ENCODE assay signal across 8 mouse cellular contexts in genomic region chr11:69758090-69758456, GRCm38 (mm10). TPM values are rescaled to one million over a fixed set of nuclear protein-coding genes. Genes with fewer than 3 reads are reported as not detected.
DNase-seq lines count a peak whose midpoint lies in the region; ATAC-seq and TF ChIP-seq lines count a peak whose summit lies in the region.

No protein-coding gene starts in this region.

- H3K4me2 ChIP-seq in embryonic facial prominence, embryonic 13.5 days, result peak overlapping the region; percentile 85
- peak overlapping the region; percentile 73 for H3K4me2 ChIP-seq in limb, embryonic 14.5 days (replicated peaks; ENCODE audit: low read depth, low read length, severe bottlenecking)
- peak overlapping the region; percentile 76 for H3K4me2 ChIP-seq in midbrain, postnatal 0 days (ENCODE audit: low read depth, low read length, poor library complexity, severe bottlenecking)

- H3K4me1 ChIP-seq in embryonic facial prominence, embryonic 13.5 days, result peaks cover 45% of the 10 kb centered on the region
- H3K4me1 ChIP-seq in limb, embryonic 14.5 days (ENCODE audit: control insufficient read depth, insufficient read depth, low read length), result peaks cover 34% of the 10 kb centered on the region
- peaks cover 24% of the 10 kb centered on the region; the same call in 1 of the 2 replicates for H3K4me1 ChIP-seq in midbrain, postnatal 0 days (ENCODE audit: insufficient read depth, low read length)

- DNase-seq in 3134 (ENCODE audit: extremely low read depth, insufficient read length, low spot score), result peak; percentile 97
- DNase-seq in adrenal gland, postnatal 36 days, result peak; percentile 98 to 99
- peak; percentile 98 for DNase-seq in heart, adult 8-10 months (ENCODE audit: low spot score)
- DNase-seq in kidney, adult 9 months, result peak; percentile 97
- DNase-seq in limb, embryonic 14.5 days (ENCODE audit: low spot score), result peak; percentile 94
- DNase-seq in midbrain, postnatal 0 days (ENCODE audit: low spot score), result peak; percentile 96
- peak; percentile 94 to 95 for DNase-seq in spleen, postnatal 14 days (ENCODE audit: low spot score in 2 of 2)

- no peak for TF ChIP-seq POLR2A in limb, embryonic 14.5 days (IDR thresholded peaks at IDR 0.05; ENCODE audit: borderline replicate concordance, extremely low read depth, insufficient read depth, insufficient read length)

- H3K4me3 ChIP-seq in embryonic facial prominence, embryonic 13.5 days, result peak overlapping the region; percentile 62
- H3K4me3 ChIP-seq in limb, embryonic 14.5 days (replicated peaks; ENCODE audit: low read length), result peak overlapping the region; percentile 56
- H3K4me3 ChIP-seq in midbrain, postnatal 0 days (ENCODE audit: low read depth, low read length), result peak overlapping the region; percentile 48

- no peaks in the 10 kb centered on the region for H3K27me3 ChIP-seq in embryonic facial prominence, embryonic 13.5 days
- no peaks in the 10 kb centered on the region for H3K27me3 ChIP-seq in limb, embryonic 14.5 days (ENCODE audit: control insufficient read depth, insufficient read depth, low read length)
- H3K27me3 ChIP-seq in midbrain, postnatal 0 days (ENCODE audit: insufficient read depth, low read length), result no peaks in the 10 kb centered on the region

- WGBS in embryonic facial prominence, embryonic 13.5 days, result under 1% methylated on average over 26 of the region's 26 CpGs
- WGBS in limb, embryonic 14.5 days, result 1% methylated on average over 26 of the region's 26 CpGs
- under 1% methylated on average over 23 of the region's 26 CpGs for WGBS in midbrain, postnatal 0 days

- H3K36me3 ChIP-seq in embryonic facial prominence, embryonic 13.5 days, result no peaks in the 10 kb centered on the region
- H3K36me3 ChIP-seq in limb, embryonic 14.5 days (ENCODE audit: control insufficient read depth, insufficient read depth, low read length), result no peaks in the 10 kb centered on the region
- no peaks in the 10 kb centered on the region for H3K36me3 ChIP-seq in midbrain, postnatal 0 days (ENCODE audit: insufficient read depth, low read length)

- TF ChIP-seq CTCF in midbrain, postnatal 0 days (IDR thresholded peaks at IDR 0.05), result peak; percentile 19; the same call in 1 of the 2 replicates

- H3K9me3 ChIP-seq in embryonic facial prominence, embryonic 13.5 days, result no peaks in the 10 kb centered on the region
- H3K9me3 ChIP-seq in limb, embryonic 14.5 days (ENCODE audit: control insufficient read depth, low read length), result no peaks in the 10 kb centered on the region
- H3K9me3 ChIP-seq in midbrain, postnatal 0 days (ENCODE audit: low read length), result no peaks in the 10 kb centered on the region

- peak overlapping the region; percentile 99 for H3K27ac ChIP-seq in embryonic facial prominence, embryonic 13.5 days
- peak overlapping the region; percentile 95 for H3K27ac ChIP-seq in limb, embryonic 14.5 days (replicated peaks; ENCODE audit: low read depth, low read length)
- peak overlapping the region; percentile 99 for H3K27ac ChIP-seq in midbrain, postnatal 0 days (ENCODE audit: low read depth, low read length)

- ATAC-seq in embryonic facial prominence, embryonic 13.5 days (ENCODE audit: insufficient number of reproducible peaks, insufficient read depth, low FRiP score, low TSS enrichment, low read depth), result peak; percentile 86
- peak; percentile 85 for ATAC-seq in limb, embryonic 14.5 days (ENCODE audit: low FRiP score, low read depth)
- peak; percentile 86 for ATAC-seq in midbrain, postnatal 0 days (ENCODE audit: low FRiP score)

- H3K9ac ChIP-seq in embryonic facial prominence, embryonic 13.5 days, result peak overlapping the region; percentile 79
- peak overlapping the region; percentile 65 for H3K9ac ChIP-seq in limb, embryonic 14.5 days (ENCODE audit: low read depth, low read length, severe bottlenecking)
- H3K9ac ChIP-seq in midbrain, postnatal 0 days (replicated peaks; ENCODE audit: low read length, poor library complexity, severe bottlenecking), result peak overlapping the region; percentile 87

RNA-seq across cellular contexts. Expression of gene Polr2a, which starts 0.4 kb away (rescaled TPM):
- total RNA-seq in adrenal gland, postnatal 36 days (2021), result 10 to 100 TPM; 86.4 to 90.3 TPM
- 27.3 and 31.3 TPM in 2 replicates for polyA plus RNA-seq in embryonic facial prominence, embryonic 13.5 days (2015; fragmentation: Nextera tagmentation; extraction: Ambion mirVana)
- 10 to 100 TPM; 28.5 to 35.7 (median 32.9) TPM for total RNA-seq in heart, adult 8-10 months (2022)
- polyA plus RNA-seq in limb, embryonic 14.5 days (2012; rRNA removed), result 76.6 and 100 TPM in 2 replicates
- 40.7 and 45.3 TPM in 2 replicates for polyA plus RNA-seq in limb, embryonic 14.5 days (2014; fragmentation: Nextera tagmentation; extraction: Ambion mirVana)
- 16.9 and 25.1 TPM in 2 replicates for total RNA-seq in midbrain, postnatal 0 days (2014; rRNA removed)
- 9.0 and 10.2 TPM in 2 replicates for polyA plus RNA-seq in midbrain, postnatal 0 days (2015; fragmentation: Nextera tagmentation; extraction: Ambion mirVana)

RNA-seq across cellular contexts. Expression of gene Slc35g3, which starts 3.7 kb away (rescaled TPM):
- total RNA-seq in adrenal gland, postnatal 36 days (2021), result not detected
- not detected in 2 replicates for polyA plus RNA-seq in embryonic facial prominence, embryonic 13.5 days (2015; fragmentation: Nextera tagmentation; extraction: Ambion mirVana)
- total RNA-seq in heart, adult 8-10 months (2022), result not detected
- 0.14 and 0.23 TPM in 2 replicates for polyA plus RNA-seq in limb, embryonic 14.5 days (2012; rRNA removed)
- 0.21 TPM in 1 of 2 replicates, not detected in the other for polyA plus RNA-seq in limb, embryonic 14.5 days (2014; fragmentation: Nextera tagmentation; extraction: Ambion mirVana)
- total RNA-seq in midbrain, postnatal 0 days (2014; rRNA removed), result not detected in 2 replicates
- polyA plus RNA-seq in midbrain, postnatal 0 days (2015; fragmentation: Nextera tagmentation; extraction: Ambion mirVana), result 0.23 and 0.26 TPM in 2 replicates

RNA-seq across cellular contexts. Expression of gene Zbtb4, which starts 7.6 kb away (rescaled TPM):
- 10 to 100 TPM; 57.7 to 63.8 TPM for total RNA-seq in adrenal gland, postnatal 36 days (2021)
- 3.5 and 4.8 TPM in 2 replicates for polyA plus RNA-seq in embryonic facial prominence, embryonic 13.5 days (2015; fragmentation: Nextera tagmentation; extraction: Ambion mirVana)
- 10 to 100 TPM; 43.7 to 52.4 (median 49.3) TPM for total RNA-seq in heart, adult 8-10 months (2022)
- polyA plus RNA-seq in limb, embryonic 14.5 days (2012; rRNA removed), result 12.8 and 14.3 TPM in 2 replicates
- 4.1 and 5.0 TPM in 2 replicates for polyA plus RNA-seq in limb, embryonic 14.5 days (2014; fragmentation: Nextera tagmentation; extraction: Ambion mirVana)
- 31.5 and 34.3 TPM in 2 replicates for total RNA-seq in midbrain, postnatal 0 days (2014; rRNA removed)
- polyA plus RNA-seq in midbrain, postnatal 0 days (2015; fragmentation: Nextera tagmentation; extraction: Ambion mirVana), result 4.4 and 5.0 TPM in 2 replicates

RNA-seq across cellular contexts. Expression of gene Chrnb1, which starts 37.7 kb away (rescaled TPM):
- 1 to 10 TPM; 1.1 to 1.8 TPM for total RNA-seq in adrenal gland, postnatal 36 days (2021)
- 5.4 and 5.7 TPM in 2 replicates for polyA plus RNA-seq in embryonic facial prominence, embryonic 13.5 days (2015; fragmentation: Nextera tagmentation; extraction: Ambion mirVana)
- 1 to 10 TPM; 2.2 to 4.3 (median 3.8) TPM for total RNA-seq in heart, adult 8-10 months (2022)
- polyA plus RNA-seq in limb, embryonic 14.5 days (2012; rRNA removed), result 69.4 and 81.0 TPM in 2 replicates
- 14.1 and 19.0 TPM in 2 replicates for polyA plus RNA-seq in limb, embryonic 14.5 days (2014; fragmentation: Nextera tagmentation; extraction: Ambion mirVana)
- 1.5 and 1.6 TPM in 2 replicates for total RNA-seq in midbrain, postnatal 0 days (2014; rRNA removed)
- 1.1 TPM in 2 replicates for polyA plus RNA-seq in midbrain, postnatal 0 days (2015; fragmentation: Nextera tagmentation; extraction: Ambion mirVana)

RNA-seq across cellular contexts. Expression of gene Fgf11, which starts 43.6 kb away (rescaled TPM):
- 1 to 10 TPM; 3.9 to 8.6 TPM for total RNA-seq in adrenal gland, postnatal 36 days (2021)
- 3.6 TPM in 2 replicates for polyA plus RNA-seq in embryonic facial prominence, embryonic 13.5 days (2015; fragmentation: Nextera tagmentation; extraction: Ambion mirVana)
- 1 to 10 TPM; 2.1 to 3.3 (median 2.6) TPM for total RNA-seq in heart, adult 8-10 months (2022)
- polyA plus RNA-seq in limb, embryonic 14.5 days (2012; rRNA removed), result 17.2 and 17.5 TPM in 2 replicates
- polyA plus RNA-seq in limb, embryonic 14.5 days (2014; fragmentation: Nextera tagmentation; extraction: Ambion mirVana), result 2.2 and 3.4 TPM in 2 replicates
- 12.7 and 16.4 TPM in 2 replicates for total RNA-seq in midbrain, postnatal 0 days (2014; rRNA removed)
- polyA plus RNA-seq in midbrain, postnatal 0 days (2015; fragmentation: Nextera tagmentation; extraction: Ambion mirVana), result 2.6 and 2.8 TPM in 2 replicates

Comparison
In these comparisons a context has a peak if more than half of its experiments do, and no peak if none do; other contexts are left out.
1. Peak in every context shown above with its lines: DNase-seq, ATAC-seq, H3K4me3 ChIP-seq and H3K27ac ChIP-seq.